Mouse (Mus musculus): ENCODE measurements at regions not wholly inside any gene's neighbourhood (a gene's known extent, or its start where the extent isn't known, plus 50 kb on each side); places are given as distances from the start of the nearest gene placed in this dataset.

DNA sequence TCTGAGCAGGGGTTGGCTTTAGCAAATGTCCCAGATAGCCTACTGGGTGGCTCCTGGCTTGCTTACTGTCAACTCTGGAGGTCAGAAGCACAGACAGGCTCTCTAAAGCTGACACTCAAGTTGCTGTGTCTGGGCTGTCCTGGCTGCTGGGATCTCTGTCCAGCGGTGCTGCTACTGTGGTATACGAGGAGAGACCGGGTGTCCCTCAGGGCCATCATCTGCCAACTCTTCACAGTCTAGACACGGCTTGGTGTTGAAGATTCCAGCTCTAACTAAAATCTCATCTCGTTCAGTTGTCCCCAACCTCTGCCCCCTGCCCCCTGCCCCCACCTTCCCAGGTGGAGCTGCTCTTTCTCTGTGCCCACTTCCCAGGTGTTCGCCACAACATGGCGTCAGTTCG, 577.1 kb upstream of the Gm19410 start:
- H3K4me1 ChIP-seq (replicated peaks), result no peaks in the 10 kb centered on the region
- no peaks in the 10 kb centered on the region for H3K27me3 ChIP-seq
- H3K36me3 ChIP-seq (replicated peaks), result no peaks in the 10 kb centered on the region
- H3K9ac ChIP-seq, result no peak overlapping the region
- no peak overlapping the region for H3K4me2 ChIP-seq
- H3K9me3 ChIP-seq (replicated peaks), result no peaks in the 10 kb centered on the region
- no peak for ATAC-seq (ENCODE audit: insufficient read depth)
- no peak overlapping the region for H3K27ac ChIP-seq (replicated peaks)
- WGBS (ENCODE audit: insufficient replicate concordance), result 79% methylated on average over 8 of the region's 8 CpGs
- no peak overlapping the region for H3K4me3 ChIP-seq (replicated peaks)

DNA sequence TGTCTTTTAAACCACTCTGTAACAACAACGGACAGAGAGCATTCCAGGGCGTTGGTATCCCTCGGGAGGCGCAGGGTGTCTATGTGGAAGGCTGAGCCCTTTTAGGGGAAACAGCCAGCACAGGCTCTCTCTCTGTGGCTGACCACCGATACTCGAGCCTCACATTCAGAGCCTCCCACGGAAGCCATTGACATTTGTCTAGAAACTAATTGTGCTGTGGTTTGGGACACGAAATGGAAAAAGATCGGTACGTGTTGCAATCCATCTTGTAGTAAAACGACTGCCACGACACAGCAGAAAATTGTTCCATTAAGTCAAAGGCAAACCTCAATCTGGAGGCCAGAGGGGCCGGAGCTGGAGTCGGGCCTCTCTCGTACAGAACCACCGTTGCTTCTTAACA, 575.9 kb upstream of the Gm19410 start:
- Histone ChIP-seq H3K4me1 (replicated peaks) (no peaks in the 10 kb centered on the region), H3K4me2 (no peak overlapping the region), H3K27ac (replicated peaks) (no peak overlapping the region), H3K36me3 (replicated peaks) (no peaks in the 10 kb centered on the region), H3K4me3 (replicated peaks) (no peak overlapping the region), H3K9ac (no peak overlapping the region), H3K27me3 (no peaks in the 10 kb centered on the region), H3K9me3 (replicated peaks) (no peaks in the 10 kb centered on the region)
- 43% methylated on average over 16 of the region's 16 CpGs for WGBS (ENCODE audit: insufficient replicate concordance)
- ATAC-seq (ENCODE audit: insufficient read depth), result no peak

DNA sequence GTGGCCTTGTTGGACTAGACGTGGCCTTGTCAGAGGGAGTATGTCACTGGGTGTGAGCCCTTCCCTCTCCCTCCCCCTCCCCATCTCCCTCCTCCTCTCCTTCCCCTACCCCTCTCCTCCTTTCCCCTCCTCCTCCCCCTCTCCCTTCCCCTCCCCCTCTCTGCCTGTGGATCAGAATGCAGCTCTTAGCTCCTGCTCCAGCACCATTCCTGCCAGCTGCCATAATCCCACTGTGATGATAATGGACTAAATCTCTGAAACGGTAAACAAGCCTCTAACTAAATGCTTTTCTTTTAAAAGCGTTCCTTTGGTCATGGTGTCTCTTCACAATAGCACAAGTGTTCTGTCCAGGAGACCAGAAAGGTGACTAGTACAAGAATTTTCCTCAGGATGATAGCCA, 573.1 kb upstream of the Gm19410 start:
- Histone ChIP-seq H3K4me2 (no peak overlapping the region), H3K9me3 (replicated peaks) (no peaks in the 10 kb centered on the region), H3K36me3 (replicated peaks) (no peaks in the 10 kb centered on the region), H3K4me1 (replicated peaks) (no peaks in the 10 kb centered on the region), H3K27me3 (no peaks in the 10 kb centered on the region), H3K9ac (no peak overlapping the region), H3K4me3 (replicated peaks) (no peak overlapping the region), H3K27ac (replicated peaks) (no peak overlapping the region)
- 46% methylated on average over 3 of the region's 3 CpGs for WGBS (ENCODE audit: insufficient replicate concordance)
- ATAC-seq (ENCODE audit: insufficient read depth), result no peak

DNA sequence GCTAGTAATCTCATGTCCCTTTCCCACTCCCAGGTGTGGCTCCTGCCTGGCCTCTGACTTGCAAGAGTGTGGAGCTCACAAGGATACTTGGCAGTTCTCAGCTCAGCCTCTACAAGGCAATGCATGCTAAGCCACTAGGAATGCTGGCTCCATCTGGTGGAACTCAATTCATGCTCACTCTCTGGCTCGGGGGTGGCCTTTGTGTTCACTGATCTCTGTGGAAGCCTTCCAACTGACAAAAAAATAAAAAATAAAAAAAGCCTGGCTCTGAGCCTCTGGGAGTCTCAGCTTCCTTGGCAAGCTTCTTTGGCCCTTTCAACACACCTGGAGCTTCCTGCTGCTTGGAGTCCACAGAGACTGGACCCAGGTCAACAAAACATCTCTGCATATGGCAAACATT, 571.8 kb upstream of the Gm19410 start:
- no peak for ATAC-seq (ENCODE audit: insufficient read depth)
- no peak overlapping the region for H3K27ac ChIP-seq (replicated peaks)

DNA sequence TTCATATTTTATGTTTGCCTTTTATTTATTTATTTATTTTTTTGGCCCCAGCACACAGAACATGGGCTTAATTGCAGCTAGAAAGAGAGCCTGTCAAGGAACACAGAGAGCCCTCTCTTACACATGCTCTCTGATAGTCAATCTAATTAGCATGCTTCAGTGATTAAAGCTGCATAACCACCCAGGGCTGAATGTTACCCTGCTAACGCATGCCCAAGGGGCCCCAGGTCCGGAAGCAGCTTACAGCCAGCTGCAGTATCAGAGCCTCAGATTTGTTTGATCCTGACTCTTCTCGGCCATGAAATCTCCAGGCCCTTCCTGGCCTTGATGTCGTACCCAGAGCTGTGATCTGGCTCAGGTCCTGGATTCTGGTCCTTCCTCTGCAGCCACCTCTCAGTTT, 569.4 kb upstream of the Gm19410 start:
- no peaks in the 10 kb centered on the region for H3K4me1 ChIP-seq (replicated peaks)
- H3K27ac ChIP-seq (replicated peaks), result no peak overlapping the region
- H3K36me3 ChIP-seq (replicated peaks), result no peaks in the 10 kb centered on the region
- WGBS (ENCODE audit: insufficient replicate concordance), result 50% methylated on average over 4 of the region's 4 CpGs
- no peak overlapping the region for H3K4me3 ChIP-seq (replicated peaks)
- H3K4me2 ChIP-seq, result no peak overlapping the region
- no peak for ATAC-seq (ENCODE audit: insufficient read depth)
- no peaks in the 10 kb centered on the region for H3K9me3 ChIP-seq (replicated peaks)
- H3K27me3 ChIP-seq, result no peaks in the 10 kb centered on the region
- no peak overlapping the region for H3K9ac ChIP-seq

More for the DNA sequence above, 571.8 kb upstream of the Gm19410 start:
- Histone ChIP-seq H3K4me3 (replicated peaks) (no peak overlapping the region), H3K27me3 (no peaks in the 10 kb centered on the region), H3K9me3 (replicated peaks) (no peaks in the 10 kb centered on the region), H3K4me1 (replicated peaks) (no peaks in the 10 kb centered on the region), H3K36me3 (replicated peaks) (no peaks in the 10 kb centered on the region), H3K9ac (no peak overlapping the region), H3K4me2 (no peak overlapping the region)
- 27% methylated on average over 1 of the region's 1 CpGs for WGBS (ENCODE audit: insufficient replicate concordance)

DNA sequence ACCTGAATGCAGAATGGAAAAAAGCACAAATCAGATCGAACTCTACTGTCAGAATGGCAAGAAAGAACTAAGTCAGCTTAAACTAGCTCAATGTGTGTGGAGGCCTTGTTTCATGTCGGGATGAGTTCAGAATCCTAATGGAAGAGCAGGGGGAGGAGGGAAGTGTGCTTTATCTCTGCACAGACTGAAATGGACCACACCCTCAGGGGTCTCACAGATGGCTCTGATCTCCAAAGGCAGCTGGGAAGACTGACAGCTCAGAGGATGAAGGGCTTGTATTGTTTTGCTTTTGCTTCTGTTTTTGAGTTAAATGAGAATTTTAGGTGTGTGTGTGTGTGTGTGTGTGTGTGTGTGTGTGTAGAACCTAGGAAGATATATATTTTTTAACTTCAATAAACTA, 566.8 kb upstream of the Gm19410 start:
- no peaks in the 10 kb centered on the region for H3K4me1 ChIP-seq (replicated peaks)
- no peaks in the 10 kb centered on the region for H3K9me3 ChIP-seq (replicated peaks)
- H3K4me2 ChIP-seq, result no peak overlapping the region
- ATAC-seq (ENCODE audit: insufficient read depth), result no peak
- no peaks in the 10 kb centered on the region for H3K27me3 ChIP-seq
- 45% methylated on average over 2 of the region's 2 CpGs for WGBS (ENCODE audit: insufficient replicate concordance)
- H3K27ac ChIP-seq (replicated peaks), result no peak overlapping the region
- H3K36me3 ChIP-seq (replicated peaks), result no peaks in the 10 kb centered on the region
- H3K9ac ChIP-seq, result no peak overlapping the region
- no peak overlapping the region for H3K4me3 ChIP-seq (replicated peaks)

DNA sequence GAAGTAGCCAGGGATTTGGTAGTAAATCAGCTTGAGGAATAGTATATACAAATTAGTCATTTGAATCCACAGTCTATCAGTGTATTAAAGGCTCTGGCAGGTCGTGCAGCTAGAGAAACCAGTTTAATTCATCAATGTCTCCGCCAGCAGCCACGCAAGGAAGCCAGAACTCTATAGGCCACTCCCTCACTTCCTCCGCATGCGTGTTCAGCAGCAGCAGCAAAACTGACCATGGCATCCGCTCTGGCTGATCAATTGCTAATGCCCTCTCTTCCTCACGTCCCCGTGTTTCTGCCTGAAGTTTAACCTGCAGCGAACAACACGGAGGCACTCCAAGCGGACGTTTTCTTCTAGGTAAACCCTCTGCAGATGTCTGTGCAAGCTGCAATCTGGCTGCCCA, 564.2 kb upstream of the Gm19410 start:
- Histone ChIP-seq H3K4me3 (replicated peaks) (no peak overlapping the region), H3K4me2 (0 out of 2 replicates have a peak overlapping the region, but pooled peaks have one; percentile 1), H3K9me3 (replicated peaks) (no peaks in the 10 kb centered on the region), H3K27me3 (no peaks in the 10 kb centered on the region), H3K36me3 (replicated peaks) (no peaks in the 10 kb centered on the region), H3K27ac (replicated peaks) (no peak overlapping the region), H3K4me1 (replicated peaks) (peaks cover 13% of the 10 kb centered on the region), H3K9ac (no peak overlapping the region)
- no peak for ATAC-seq (ENCODE audit: insufficient read depth)
- WGBS (ENCODE audit: insufficient replicate concordance), result 23% methylated on average over 12 of the region's 12 CpGs

DNA sequence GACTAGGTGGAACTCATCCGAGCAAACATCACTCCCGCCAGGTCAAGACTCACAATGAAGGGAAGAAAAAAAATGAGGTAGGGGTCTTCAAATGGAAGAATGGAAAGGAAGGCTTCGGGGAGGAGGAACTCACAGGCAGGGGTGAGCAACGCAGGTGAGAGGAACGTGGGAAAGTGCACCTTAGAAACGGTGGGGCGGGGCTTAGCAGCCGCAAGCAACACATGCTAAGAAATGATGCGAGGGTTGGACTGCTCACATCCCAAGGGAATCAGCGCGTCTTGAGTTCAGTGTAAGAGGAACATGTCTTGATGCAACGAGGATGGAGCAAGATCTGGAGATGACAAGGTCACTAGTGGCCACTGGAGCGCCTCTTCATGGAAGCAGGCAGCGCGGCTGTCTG, 560.6 kb upstream of the Gm19410 start:
- no peak for ATAC-seq (ENCODE audit: insufficient read depth)
- H3K4me2 ChIP-seq, result peak overlapping the region; percentile 49
- H3K9ac ChIP-seq, result no peak overlapping the region
- 48% methylated on average over 15 of the region's 15 CpGs for WGBS (ENCODE audit: insufficient replicate concordance)
- peaks cover 30% of the 10 kb centered on the region for H3K4me1 ChIP-seq (replicated peaks)
- no peak overlapping the region for H3K27ac ChIP-seq (replicated peaks)
- H3K9me3 ChIP-seq (replicated peaks), result no peaks in the 10 kb centered on the region
- H3K27me3 ChIP-seq, result no peaks in the 10 kb centered on the region
- no peaks in the 10 kb centered on the region for H3K36me3 ChIP-seq (replicated peaks)
- H3K4me3 ChIP-seq (replicated peaks), result 0 out of 2 replicates have a peak overlapping the region, but pooled peaks have one; percentile 21

DNA sequence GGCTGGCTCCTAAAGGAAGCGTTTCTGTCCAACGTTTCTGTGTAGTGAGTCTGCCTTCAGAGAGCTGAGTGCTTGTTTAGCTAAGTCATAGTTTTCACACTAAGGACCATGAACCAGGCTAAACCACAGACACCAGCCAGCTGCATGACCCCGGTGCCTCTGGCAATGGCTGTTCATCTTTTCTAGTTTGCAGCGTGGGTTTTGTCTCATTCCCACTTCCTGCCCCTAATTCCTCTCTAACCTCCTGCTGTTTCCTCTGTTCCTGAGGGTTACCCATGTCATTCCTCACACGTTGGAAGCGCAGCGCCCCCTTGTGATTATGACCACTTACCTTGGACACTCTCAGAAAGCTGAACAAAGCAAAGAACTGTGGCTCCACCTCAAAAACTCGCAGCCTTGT, 560.1 kb upstream of the Gm19410 start:
- Histone ChIP-seq H3K9me3 (replicated peaks) (no peaks in the 10 kb centered on the region), H3K36me3 (replicated peaks) (no peaks in the 10 kb centered on the region), H3K4me3 (replicated peaks) (peak overlapping the region; percentile 21), H3K9ac (no peak overlapping the region), H3K27me3 (no peaks in the 10 kb centered on the region), H3K4me2 (peak overlapping the region; percentile 49), H3K27ac (replicated peaks) (peak overlapping the region; percentile 60), H3K4me1 (replicated peaks) (peaks cover 30% of the 10 kb centered on the region)
- ATAC-seq (ENCODE audit: insufficient read depth), result peak; percentile 45
- 2% methylated on average over 8 of the region's 8 CpGs for WGBS (ENCODE audit: insufficient replicate concordance)

DNA sequence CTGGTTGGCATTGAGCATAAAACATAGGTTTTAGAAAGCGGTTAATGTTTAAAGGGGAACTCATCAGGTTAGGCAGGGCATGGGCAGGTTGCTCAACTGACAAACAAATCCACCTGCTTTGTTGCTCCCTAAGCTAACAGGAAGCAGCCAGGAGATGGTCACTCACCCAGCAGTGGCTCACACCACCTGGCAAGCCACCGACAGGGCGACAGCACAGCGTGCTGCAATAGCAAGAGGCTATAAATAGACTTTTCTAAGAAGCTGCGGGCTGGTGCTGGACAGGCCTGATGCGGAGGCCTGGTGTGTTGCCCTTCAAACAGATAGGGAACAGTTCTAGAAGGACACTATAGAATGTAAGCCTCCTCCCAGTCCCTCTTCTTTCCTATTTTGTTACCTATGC, 559.3 kb upstream of the Gm19410 start:
- Histone ChIP-seq H3K4me2 (peak overlapping the region; percentile 49), H3K27me3 (no peaks in the 10 kb centered on the region), H3K36me3 (replicated peaks) (no peaks in the 10 kb centered on the region), H3K9ac (no peak overlapping the region), H3K4me1 (replicated peaks) (peaks cover 30% of the 10 kb centered on the region), H3K4me3 (replicated peaks) (peak overlapping the region; percentile 21; the same call in 1 of the 2 replicates), H3K9me3 (replicated peaks) (no peaks in the 10 kb centered on the region), H3K27ac (replicated peaks) (peak overlapping the region; percentile 60)
- WGBS (ENCODE audit: insufficient replicate concordance), result 9% methylated on average over 6 of the region's 6 CpGs
- ATAC-seq (ENCODE audit: insufficient read depth), result peak; percentile 81

DNA sequence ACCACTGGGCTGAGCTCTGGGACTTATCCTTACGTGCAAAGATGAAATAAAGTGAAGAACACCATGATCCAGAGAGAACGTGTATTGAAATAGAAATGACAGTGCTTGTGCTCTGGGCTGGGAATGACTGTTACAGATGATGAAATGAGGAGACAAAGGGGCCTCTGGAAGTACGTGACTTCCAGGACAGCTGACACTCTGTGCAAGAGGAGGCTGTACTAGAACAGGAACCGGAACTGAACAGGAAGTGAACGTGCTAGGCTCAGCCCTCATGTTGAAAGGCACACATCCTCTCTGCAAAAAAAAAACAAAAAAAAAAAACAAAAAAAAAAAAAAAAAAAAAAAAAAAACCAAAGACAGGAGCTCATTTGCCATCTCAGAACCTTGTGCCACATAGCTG, 557.2 kb upstream of the Gm19410 start:
- Histone ChIP-seq H3K27me3 (no peaks in the 10 kb centered on the region), H3K4me1 (replicated peaks) (peaks cover 30% of the 10 kb centered on the region), H3K9me3 (replicated peaks) (no peaks in the 10 kb centered on the region), H3K4me3 (replicated peaks) (no peak overlapping the region), H3K36me3 (replicated peaks) (no peaks in the 10 kb centered on the region), H3K4me2 (no peak overlapping the region), H3K9ac (no peak overlapping the region), H3K27ac (replicated peaks) (no peak overlapping the region)
- no peak for ATAC-seq (ENCODE audit: insufficient read depth)
- 24% methylated on average over 5 of the region's 5 CpGs for WGBS (ENCODE audit: insufficient replicate concordance)
